Comparison of ENCODE assay signal across 9 mouse cellular contexts in genomic region chr8:74977427-74977826, GRCm38 (mm10). TPM values are rescaled to one million over a fixed set of nuclear protein-coding genes. Genes with fewer than 3 reads are reported as not detected.
DNase-seq lines count a peak whose midpoint lies in the region; ATAC-seq and TF ChIP-seq lines count a peak whose summit lies in the region.
"Had no signal": no experiment of that assay in that cellular context is flagged by ENCODE, and none has a peak within 500 bp of the region (broad histone marks: within the 10 kb centered on the region; RNA-seq: fewer than 3 reads in every experiment).

No protein-coding gene starts in this region.

- no peak overlapping the region for H3K9ac ChIP-seq in ES-Bruce4 (ENCODE audit: low read depth, poor library complexity, severe bottlenecking)
- no peak overlapping the region for H3K9ac ChIP-seq in hindbrain, embryonic 14.5 days

- TF ChIP-seq CTCF in kidney, adult 2 months (conservative IDR thresholded peaks at IDR 0.05; ENCODE audit: insufficient read depth, insufficient read length, low read depth, low read length): peak; percentile 37; the same call in 1 of the 2 replicates
- TF ChIP-seq CTCF in ES-Bruce4 (IDR thresholded peaks at IDR 0.05; ENCODE audit: low read depth, low read length): peak; percentile 10

- H3K4me1 ChIP-seq in kidney, adult 2 months (ENCODE audit: control insufficient read depth, insufficient read depth, low read length): no peaks in the 10 kb centered on the region
- no peaks in the 10 kb centered on the region for H3K4me1 ChIP-seq in ES-Bruce4 (ENCODE audit: control insufficient read depth, insufficient read depth, low read length)
- H3K4me1 ChIP-seq in hindbrain, embryonic 14.5 days (replicated peaks; ENCODE audit: control insufficient read depth, insufficient read depth, low read length): no peaks in the 10 kb centered on the region

- no peak for ATAC-seq in hindbrain, embryonic 14.5 days (ENCODE audit: low FRiP score)
- ATAC-seq: intestine, embryonic 16.5 days had no signal

- TF ChIP-seq POLR2A in kidney, adult 2 months (IDR thresholded peaks at IDR 0.05; ENCODE audit: low read depth, low read length): no peak
- TF ChIP-seq POLR2A in ES-Bruce4 (IDR thresholded peaks at IDR 0.05; ENCODE audit: insufficient read depth, low read length): no peak

- no peak overlapping the region for H3K27ac ChIP-seq in kidney, adult 2 months (ENCODE audit: insufficient read depth, low read depth, low read length)
- no peak overlapping the region for H3K27ac ChIP-seq in ES-Bruce4 (ENCODE audit: insufficient read depth, low read length)
- H3K27ac ChIP-seq in hindbrain, embryonic 14.5 days: no peak overlapping the region

- 51% methylated on average over 1 of the region's 1 CpGs for WGBS in kidney, adult 2 months
- WGBS in hindbrain, embryonic 14.5 days: 58% methylated on average over 1 of the region's 1 CpGs

- TF ChIP-seq EP300 in ES-Bruce4 (IDR thresholded peaks at IDR 0.05; ENCODE audit: insufficient read depth, low read depth, low read length): no peak

- no peaks in the 10 kb centered on the region for H3K36me3 ChIP-seq in kidney, adult 2 months (ENCODE audit: control insufficient read depth, insufficient read depth, low read length)
- H3K36me3 ChIP-seq in ES-Bruce4 (ENCODE audit: control insufficient read depth, insufficient read depth, low read length, poor library complexity, severe bottlenecking): no peaks in the 10 kb centered on the region
- no peaks in the 10 kb centered on the region for H3K36me3 ChIP-seq in hindbrain, embryonic 14.5 days (replicated peaks; ENCODE audit: control insufficient read depth, insufficient read depth)

- no peak overlapping the region for H3K4me2 ChIP-seq in hindbrain, embryonic 14.5 days (replicated peaks)

- no peaks in the 10 kb centered on the region for H3K27me3 ChIP-seq in kidney, adult 2 months (replicated peaks; ENCODE audit: control insufficient read depth, insufficient read depth, low read length)
- no peaks in the 10 kb centered on the region for H3K27me3 ChIP-seq in ES-Bruce4 (ENCODE audit: control insufficient read depth, insufficient read depth, low read length, poor library complexity, severe bottlenecking)
- H3K27me3 ChIP-seq in hindbrain, embryonic 14.5 days (ENCODE audit: control insufficient read depth, insufficient read depth, low read length): no peaks in the 10 kb centered on the region

- no peak overlapping the region for H3K4me3 ChIP-seq in kidney, adult 2 months (ENCODE audit: insufficient read depth, low read depth, low read length)
- no peak overlapping the region for H3K4me3 ChIP-seq in ES-Bruce4 (ENCODE audit: low read depth, low read length)
- H3K4me3 ChIP-seq in hindbrain, embryonic 14.5 days (replicated peaks; ENCODE audit: low read length): no peak overlapping the region

- DNase-seq in kidney, adult 2 months: no peak
- no peak for DNase-seq in kidney, postnatal 25 days
- peak; percentile 59 for DNase-seq in 3T3-L1 (ENCODE audit: low read depth, low spot score)
- DNase-seq in hindbrain, embryonic 14.5 days (ENCODE audit: low spot score): peak; percentile 60
- DNase-seq in spleen, postnatal 4 days (ENCODE audit: low spot score in 2 of 2): no peak
- DNase-seq in spleen, adult 12 weeks (ENCODE audit: low spot score): no peak
- DNase-seq in ovary, postnatal 36 days (ENCODE audit: low spot score): no peak

- H3K9me3 ChIP-seq in ES-Bruce4 (replicated peaks; ENCODE audit: control insufficient read depth, insufficient read depth, low read length, poor library complexity, severe bottlenecking): no peaks in the 10 kb centered on the region
- H3K9me3 ChIP-seq in hindbrain, embryonic 14.5 days (ENCODE audit: control insufficient read depth, low read length): no peaks in the 10 kb centered on the region

RNA-seq across cellular contexts. Expression of gene Hmgxb4, which starts 15.7 kb away (rescaled TPM):
- polyA plus RNA-seq in kidney, adult 2 months (2012; rRNA removed): 13.3 and 13.7 TPM in 2 replicates
- 112 and 122 TPM in 2 replicates for polyA plus RNA-seq in ES-Bruce4 (2011; ENCODE audit: insufficient read depth, insufficient read length, low read depth, missing spikeins)
- 41.0 and 43.5 TPM in 2 replicates for polyA plus RNA-seq in hindbrain, embryonic 14.5 days (2014; fragmentation: Nextera tagmentation; extraction: Ambion mirVana)

RNA-seq across cellular contexts. Expression of gene Tom1, which starts 56.1 kb away (rescaled TPM):
- 84.8 and 89.1 TPM in 2 replicates for polyA plus RNA-seq in kidney, adult 2 months (2012; rRNA removed)
- 44.6 and 46.1 TPM in 2 replicates for polyA plus RNA-seq in ES-Bruce4 (2011; ENCODE audit: insufficient read depth, insufficient read length, low read depth, missing spikeins)
- polyA plus RNA-seq in hindbrain, embryonic 14.5 days (2014; fragmentation: Nextera tagmentation; extraction: Ambion mirVana): 33.3 and 36.8 TPM in 2 replicates

Comparison
In these comparisons a context has a peak if more than half of its experiments do, and no peak if none do; other contexts are left out.
1. DNase-seq: peak in 3T3-L1 (single experiment) and hindbrain, embryonic 14.5 days (single experiment); none in kidney, adult 2 months (single experiment), kidney, postnatal 25 days (0 of 2), spleen, postnatal 4 days (0 of 2), spleen, adult 12 weeks (single experiment) and ovary, postnatal 36 days (single experiment).